Mouse (Mus musculus) thymus, adult 2 months (tissue): ENCODE results near the gene Snd1.

Experiments
- CTCF ChIP-seq: fragments of 200-500 bp; IDR thresholded peaks from 2 replicates; pipeline ENCODE4 v1.5.1; 2012; ENCODE audit warnings: mild to moderate bottlenecking, control low read depth, low read length, moderate library complexity, borderline replicate concordance; ENCODE audit not compliant: control insufficient read depth, poor library complexity, insufficient read depth; ENCODE audit errors: extremely low read depth
- POLR2A ChIP-seq: fragments of 200-500 bp; IDR thresholded peaks from 2 replicates; pipeline ENCODE4 v1.6.1; 2012; ENCODE audit warnings: mild to moderate bottlenecking, low read length, control low read depth, moderate library complexity; ENCODE audit not compliant: control insufficient read depth, poor library complexity, insufficient read depth; ENCODE audit errors: extremely low read depth

- TF ChIP-seq POLR2A (no peak), CTCF (no peak)
These were observed 7.9 kb downstream of the Snd1 start for GRCm38 (mm10) chr6:28482711-28483315.
